Mouse (Mus musculus): ENCODE results near the gene Gapdhs. TPM values are rescaled to one million over a fixed set of nuclear protein-coding genes. Genes with fewer than 3 reads are reported as not detected.
"Not testable (repeated sequence)": the region's sequence is repeated elsewhere in the genome, so short reads cannot be mapped to it uniquely, and the experiment has no call there.

Gapdhs gene
- polyA plus RNA-seq, 1 experiment from 2014 or later: not detected

- Histone ChIP-seq H3K4me2 (no peak overlapping the region), H3K27me3 (replicated peaks) (no peaks in the 10 kb centered on the region), H3K36me3 (0 out of 2 replicates have a peak, but pooled peaks cover 11% of the 10 kb centered on the region), H3K4me1 (replicated peaks) (peaks cover 3% of the 10 kb centered on the region), H3K27ac (ENCODE audit: poor library complexity, severe bottlenecking) (no peak overlapping the region), H3K4me3 (no peak overlapping the region), H3K9ac (no peak overlapping the region), H3K9me3 (replicated peaks) (peaks cover 2% of the 10 kb centered on the region; the same call in 1 of the 2 replicates)
- WGBS: 35% methylated on average over 4 of the region's 4 CpGs
- ATAC-seq (ENCODE audit: insufficient number of reproducible peaks, low FRiP score): no peak
These were observed 629 bp upstream of the Gapdhs start for GRCm38 (mm10) chr7:30744022-30744598.

- H3K9ac ChIP-seq; ATAC-seq (ENCODE audit: insufficient number of reproducible peaks, low FRiP score); H3K4me2 ChIP-seq; H3K27me3 ChIP-seq (replicated peaks); H3K4me3 ChIP-seq; H3K27ac ChIP-seq (ENCODE audit: poor library complexity, severe bottlenecking); H3K4me1 ChIP-seq (replicated peaks); H3K9me3 ChIP-seq (replicated peaks): not testable (repeated sequence)
- H3K36me3 ChIP-seq: peaks cover 16% of the 10 kb centered on the region; the same call in 1 of the 2 replicates
- 75% methylated on average over 2 of the region's 2 CpGs for WGBS
These were observed 911 bp downstream of the Gapdhs start for GRCm38 (mm10) chr7:30742570-30742969.

DNA sequence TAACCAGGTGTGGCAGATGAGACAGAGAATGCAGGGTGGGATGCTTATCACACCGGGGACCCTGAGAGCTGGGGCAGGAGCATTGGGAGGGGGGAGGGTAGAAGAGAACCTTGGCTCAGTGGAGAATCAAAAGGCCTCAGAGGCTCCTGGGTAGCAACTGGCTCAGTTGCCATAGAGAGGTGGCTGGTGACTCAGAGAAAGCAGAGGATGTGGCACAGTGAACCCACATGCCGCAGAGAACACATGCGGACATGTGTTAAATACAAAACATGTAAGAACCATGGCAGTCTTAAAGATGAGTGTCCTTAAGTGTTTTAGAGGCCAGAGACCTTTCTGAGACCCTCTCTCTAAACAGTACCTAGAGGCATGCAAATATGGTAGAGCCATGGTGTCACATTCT is 7.3 kb downstream of the Gapdhs start:
- H3K4me2 ChIP-seq: no peak overlapping the region
- H3K9ac ChIP-seq: no peak overlapping the region
- ATAC-seq (ENCODE audit: insufficient number of reproducible peaks, low FRiP score): no peak
- 82% methylated on average over 3 of the region's 3 CpGs for WGBS
- no peak overlapping the region for H3K4me3 ChIP-seq
- H3K36me3 ChIP-seq: peaks cover 69% of the 10 kb centered on the region
- no peaks in the 10 kb centered on the region for H3K27me3 ChIP-seq (replicated peaks)
- H3K4me1 ChIP-seq (replicated peaks): no peaks in the 10 kb centered on the region
- 0 out of 2 replicates have a peak, but pooled peaks cover 2% of the 10 kb centered on the region for H3K9me3 ChIP-seq (replicated peaks)
- H3K27ac ChIP-seq (ENCODE audit: poor library complexity, severe bottlenecking): no peak overlapping the region

DNA sequence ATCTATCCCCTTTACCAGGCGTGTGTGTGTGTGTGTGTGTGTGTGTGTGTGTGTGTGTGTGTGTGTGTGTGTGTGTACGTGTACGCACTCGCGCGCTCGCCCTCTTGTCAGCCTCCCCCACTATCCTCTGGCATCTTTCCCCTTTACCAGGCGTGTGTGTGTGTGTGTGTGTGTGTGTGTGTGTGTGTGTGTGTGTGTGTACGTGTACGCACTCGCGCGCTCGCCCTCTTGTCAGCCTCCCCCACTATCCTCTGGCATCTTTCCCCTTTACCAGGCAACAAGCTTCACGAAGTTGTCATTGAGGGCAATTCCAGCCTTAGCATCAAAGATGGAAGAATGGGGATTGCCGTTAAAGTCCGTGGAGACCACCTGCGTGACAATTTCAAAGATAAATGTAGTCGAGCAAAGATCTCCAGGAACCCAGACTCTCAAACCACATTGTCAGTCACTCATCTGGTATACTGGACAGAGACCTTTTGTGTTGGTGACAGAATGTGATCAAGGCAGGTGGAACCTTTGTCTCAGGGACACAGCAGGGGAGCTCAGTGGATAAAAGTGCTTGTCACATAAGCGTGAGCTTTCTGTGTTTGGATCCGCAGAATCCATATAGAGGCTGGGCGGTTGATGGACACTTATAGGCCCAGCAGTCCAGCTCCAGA is 13.3 kb downstream of the Gapdhs start:
- Histone ChIP-seq H3K36me3 (peaks cover 58% of the 10 kb centered on the region), H3K4me1 (replicated peaks) (peaks cover 18% of the 10 kb centered on the region), H3K27ac (ENCODE audit: poor library complexity, severe bottlenecking) (peak overlapping the region; percentile 90), H3K4me2 (peak overlapping the region; percentile 74), H3K4me3 (peak overlapping the region; percentile 93), H3K9ac (peak overlapping the region; percentile 94)
- H3K9me3 ChIP-seq (replicated peaks); ATAC-seq (ENCODE audit: insufficient number of reproducible peaks, low FRiP score); H3K27me3 ChIP-seq (replicated peaks): not testable (repeated sequence)
- WGBS: 22% methylated on average over 20 of the region's 22 CpGs

DNA sequence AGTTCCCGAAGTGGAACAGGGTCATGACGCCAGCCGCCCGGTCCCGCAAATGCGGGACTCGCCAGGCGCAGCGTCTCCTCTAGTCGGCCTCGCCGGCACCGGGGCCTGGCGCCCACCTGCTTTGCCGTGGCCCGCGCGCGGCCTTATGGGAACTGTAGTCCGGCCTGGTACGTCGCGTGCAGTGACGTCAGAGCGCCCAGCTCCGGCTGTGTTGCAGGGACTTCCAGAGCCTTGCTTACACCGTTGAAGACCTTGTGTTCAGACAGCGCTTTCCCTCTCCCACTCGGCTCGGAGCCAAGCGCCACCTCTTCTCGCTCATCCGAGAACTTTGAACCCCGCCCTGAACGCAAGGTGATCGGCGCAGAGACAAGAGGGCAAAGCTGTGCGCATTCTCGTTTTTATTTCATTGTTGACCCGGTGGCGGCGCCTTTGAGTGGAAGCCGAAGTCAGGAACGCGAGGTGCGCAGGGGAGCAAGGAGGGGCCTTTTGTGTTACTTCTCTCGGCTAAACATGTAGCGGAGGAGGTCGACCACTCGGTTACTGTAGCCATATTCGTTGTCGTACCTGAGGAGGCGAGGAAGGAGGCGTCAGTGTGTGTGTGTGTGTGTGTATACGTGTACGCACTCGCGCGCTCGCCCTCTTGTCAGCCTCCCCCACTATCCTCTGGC is 14.0 kb downstream of the Gapdhs start, which contains the start of gene Tmem147:
TSS of gene Tmem147 (minus strand) at position 145 of the 668 bp plus-strand sequence.
- peaks cover 53% of the 10 kb centered on the region for H3K36me3 ChIP-seq
- under 1% methylated on average over 60 of the region's 60 CpGs for WGBS
- peak within 1 kb of the TSS; percentile 94 for H3K9ac ChIP-seq
- peaks cover 18% of the 10 kb centered on the region for H3K4me1 ChIP-seq (replicated peaks)
- H3K9me3 ChIP-seq (replicated peaks): no peaks in the 10 kb centered on the region
- peak within 1 kb of the TSS; percentile 74 for H3K4me2 ChIP-seq
- H3K27me3 ChIP-seq (replicated peaks): no peaks in the 10 kb centered on the region
- H3K27ac ChIP-seq (ENCODE audit: poor library complexity, severe bottlenecking): peak within 1 kb of the TSS; percentile 90
- H3K4me3 ChIP-seq: peak within 1 kb of the TSS; percentile 93
- ATAC-seq (ENCODE audit: insufficient number of reproducible peaks, low FRiP score): peak; percentile 95

GRCm38 (mm10) chr7:30728739-30729395 is 14.6 kb downstream of the Gapdhs start:
- peak overlapping the region; percentile 90 for H3K27ac ChIP-seq (ENCODE audit: poor library complexity, severe bottlenecking)
- 8% methylated on average over 26 of the region's 26 CpGs for whole genome bisulfite sequencing
- peak; percentile 46 for ATAC-seq (ENCODE audit: insufficient number of reproducible peaks, low FRiP score)

GRCm38 (mm10) chr7:30728214-30728613 is 15.3 kb downstream of the Gapdhs start:
- no peak for ATAC-seq (ENCODE audit: insufficient number of reproducible peaks, low FRiP score)
- H3K36me3 ChIP-seq: peaks cover 42% of the 10 kb centered on the region
- H3K9ac ChIP-seq: peak overlapping the region; percentile 94
- H3K27ac ChIP-seq (ENCODE audit: poor library complexity, severe bottlenecking): no peak overlapping the region
- no peaks in the 10 kb centered on the region for H3K9me3 ChIP-seq (replicated peaks)
- H3K4me2 ChIP-seq: peak overlapping the region; percentile 74
- peak overlapping the region; percentile 93 for H3K4me3 ChIP-seq
- H3K27me3 ChIP-seq (replicated peaks): 0 out of 2 replicates have a peak, but pooled peaks cover 6% of the 10 kb centered on the region
- H3K4me1 ChIP-seq (replicated peaks): peaks cover 18% of the 10 kb centered on the region
- WGBS: 81% methylated on average over 6 of the region's 6 CpGs

More at GRCm38 (mm10) chr7:30728739-30729395, 14.6 kb downstream of the Gapdhs start:
- Histone ChIP-seq H3K4me1 (replicated peaks) (peaks cover 18% of the 10 kb centered on the region), H3K4me2 (peak overlapping the region; percentile 74), H3K36me3 (peaks cover 49% of the 10 kb centered on the region), H3K27me3 (replicated peaks) (0 out of 2 replicates have a peak, but pooled peaks cover 2% of the 10 kb centered on the region), H3K9me3 (replicated peaks) (no peaks in the 10 kb centered on the region), H3K4me3 (peak overlapping the region; percentile 93), H3K9ac (peak overlapping the region; percentile 94)

DNA sequence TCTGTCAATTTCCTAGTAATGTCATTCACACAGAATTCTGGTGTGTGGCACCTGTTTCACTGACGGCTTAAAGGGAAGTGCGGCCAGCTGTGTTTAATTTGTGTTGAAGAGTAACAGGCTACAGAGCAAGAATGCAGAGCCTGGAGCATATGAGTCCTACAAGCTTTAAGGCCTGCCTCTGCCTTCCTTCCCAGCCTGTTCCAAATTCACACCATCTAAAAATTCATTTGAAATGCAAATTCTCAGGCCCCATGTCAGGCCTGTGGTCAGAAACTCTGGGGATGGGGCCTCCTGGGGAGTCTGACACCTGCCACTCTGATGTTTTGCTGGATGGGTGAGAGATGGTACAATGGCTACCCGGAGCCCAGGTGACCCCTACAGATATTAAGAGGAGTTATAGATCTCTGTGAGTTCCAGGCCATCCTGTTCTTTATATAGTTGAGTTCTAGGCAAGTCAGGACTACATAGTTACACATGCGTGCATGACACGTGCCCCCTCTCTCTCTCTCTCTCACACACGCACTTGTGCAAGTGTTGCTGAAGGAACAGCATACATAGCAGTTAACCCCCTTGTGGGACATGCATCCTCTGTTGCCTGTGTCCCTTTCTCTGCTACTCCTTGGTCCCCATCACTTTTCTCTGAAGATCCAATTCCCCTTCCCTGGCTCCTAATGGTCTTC is 20.1 kb downstream of the Gapdhs start:
- Histone ChIP-seq H3K4me2 (no peak overlapping the region), H3K27me3 (replicated peaks) (peaks cover 41% of the 10 kb centered on the region), H3K4me1 (replicated peaks) (peaks cover 8% of the 10 kb centered on the region), H3K4me3 (no peak overlapping the region), H3K9ac (no peak overlapping the region), H3K36me3 (peaks cover 28% of the 10 kb centered on the region), H3K9me3 (replicated peaks) (no peaks in the 10 kb centered on the region), H3K27ac (ENCODE audit: poor library complexity, severe bottlenecking) (no peak overlapping the region)
- no peak for ATAC-seq (ENCODE audit: insufficient number of reproducible peaks, low FRiP score)
- WGBS: 69% methylated on average over 6 of the region's 6 CpGs

DNA sequence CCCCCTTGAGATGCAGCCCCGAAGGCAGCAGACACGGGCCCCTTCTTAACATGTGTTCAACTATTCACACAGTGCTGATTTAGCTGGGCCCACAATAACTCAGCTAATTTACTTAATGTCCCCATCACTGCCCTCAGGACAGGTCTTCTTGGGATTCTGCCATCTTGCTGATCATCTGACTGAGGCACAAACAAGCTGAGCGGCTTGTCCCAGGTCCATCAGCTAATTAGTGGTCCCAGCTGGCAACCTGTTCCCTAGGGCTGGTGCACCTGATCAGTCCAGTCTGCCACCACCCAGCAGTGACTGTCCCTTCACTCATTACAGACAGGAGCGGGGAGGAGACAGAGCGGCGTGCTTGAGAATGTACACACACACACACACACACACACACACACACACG is 22.2 kb downstream of the Gapdhs start:
- H3K36me3 ChIP-seq: peaks cover 11% of the 10 kb centered on the region; the same call in 1 of the 2 replicates
- 78% methylated on average over 7 of the region's 7 CpGs for WGBS
- H3K4me1 ChIP-seq (replicated peaks): peaks cover 13% of the 10 kb centered on the region
- no peak overlapping the region for H3K9ac ChIP-seq
- no peaks in the 10 kb centered on the region for H3K9me3 ChIP-seq (replicated peaks)
- H3K27me3 ChIP-seq (replicated peaks): peaks cover 62% of the 10 kb centered on the region
- no peak overlapping the region for H3K4me2 ChIP-seq
- no peak overlapping the region for H3K27ac ChIP-seq (ENCODE audit: poor library complexity, severe bottlenecking)
- no peak overlapping the region for H3K4me3 ChIP-seq
- no peak for ATAC-seq (ENCODE audit: insufficient number of reproducible peaks, low FRiP score)

- no peak for ATAC-seq (ENCODE audit: insufficient number of reproducible peaks, low FRiP score)
- no peaks in the 10 kb centered on the region for H3K9me3 ChIP-seq (replicated peaks)
- H3K4me2 ChIP-seq: no peak overlapping the region
- H3K27me3 ChIP-seq (replicated peaks): peaks cover 78% of the 10 kb centered on the region
- WGBS: 87% methylated on average over 5 of the region's 5 CpGs
- no peaks in the 10 kb centered on the region for H3K36me3 ChIP-seq
- no peak overlapping the region for H3K9ac ChIP-seq
- no peak overlapping the region for H3K4me3 ChIP-seq
- H3K27ac ChIP-seq (ENCODE audit: poor library complexity, severe bottlenecking): no peak overlapping the region
- H3K4me1 ChIP-seq (replicated peaks): peaks cover 13% of the 10 kb centered on the region
These were observed 23.8 kb downstream of the Gapdhs start for GRCm38 (mm10) chr7:30719669-30720068.
